Mouse (Mus musculus) small intestine, adult 2 months (tissue): ENCODE measurements around the gene Aff3. TPM values are rescaled to one million over a fixed set of nuclear protein-coding genes. Genes with fewer than 3 reads are reported as not detected.

Experiments used
- H3K27ac ChIP-seq: fragments of 200-500 bp; 2 replicates; pipeline ENCODE4 v1.5.1; 2012; ENCODE audit warnings: low read depth, low read length, control low read depth, inconsistent platforms; ENCODE audit not compliant: insufficient read depth
- H3K27me3 ChIP-seq: fragments of 200-500 bp; 2 replicates; pipeline ENCODE4 v1.6.1; 2012; ENCODE audit warnings: mild to moderate bottlenecking, moderate library complexity, low read length, inconsistent platforms; ENCODE audit not compliant: control insufficient read depth, insufficient read depth
- H3K36me3 ChIP-seq: fragments of 200-500 bp; 2 replicates; pipeline ENCODE4 v1.6.1; 2012; ENCODE audit warnings: mild to moderate bottlenecking, low read length, control low read depth, inconsistent platforms; ENCODE audit not compliant: control insufficient read depth, insufficient read depth
- H3K4me1 ChIP-seq: fragments of 200-500 bp; 2 replicates; pipeline ENCODE4 v1.6.1; 2012; ENCODE audit warnings: low read length, inconsistent platforms, mixed read lengths; ENCODE audit not compliant: control insufficient read depth, insufficient read depth, insufficient read length
- H3K4me3 ChIP-seq: fragments of 200-500 bp; 2 replicates; pipeline ENCODE4 v1.5.1; 2012; ENCODE audit warnings: low read depth, mild to moderate bottlenecking, control low read depth, inconsistent platforms, low read length, moderate library complexity
- CTCF ChIP-seq: fragments of 200-500 bp; IDR thresholded peaks from 2 replicates; pipeline ENCODE4 v1.5.1; 2012; ENCODE audit warnings: low read depth, mild to moderate bottlenecking, control low read depth, inconsistent platforms, low read length, moderate library complexity, mixed read lengths; ENCODE audit not compliant: insufficient replicate concordance, insufficient read length; ENCODE audit errors: extremely low read depth
- POLR2A ChIP-seq: fragments of 200-500 bp; IDR thresholded peaks from 2 replicates; pipeline ENCODE4 v1.6.1; 2012; ENCODE audit warnings: low read depth, mild to moderate bottlenecking, control low read depth, inconsistent platforms, low read length, moderate library complexity
- WGBS: fragments of 180-500 bp; shearing (Covaris S2); methylation state at CpG from one replicate; pipeline ENCODE4 v1.1.7; 2018; 5-methylcytosine and 5-hydroxymethylcytosine counted together
- polyA plus RNA-seq: library from polyadenylated mRNA; depleted of rRNA; stranded (reverse); fragments of >200 nt; gene quantifications from 2 replicates; pipeline ENCODE4 v1.2.3, GENCODE M21; 2012; rRNA removed

Aff3 gene
- polyA plus RNA-seq = 1.2 and 1.5 TPM in 2 replicates

DNA sequence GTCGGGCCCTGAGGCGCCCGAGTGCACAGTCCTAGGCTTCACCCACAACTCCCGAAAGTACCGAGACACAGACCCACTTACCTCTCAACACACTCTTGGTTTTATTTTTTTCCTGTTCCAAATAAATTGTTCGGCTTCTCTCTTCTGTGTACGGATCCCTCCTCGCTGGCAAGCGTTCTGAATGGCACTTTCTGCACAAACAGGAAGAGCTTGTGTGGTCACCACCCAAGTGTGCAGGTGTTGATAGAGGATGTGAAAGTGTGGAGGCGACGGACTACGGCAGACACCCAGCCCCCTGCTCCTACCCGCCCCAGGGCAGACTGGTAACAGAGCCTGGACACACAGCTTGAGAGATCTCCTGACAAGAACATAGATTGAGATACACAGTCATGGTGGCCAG, at the start of gene Aff3:
Gene Aff3 (minus strand): TSS at position 179 of the 400 bp plus-strand sequence.
- 80% methylated on average over 13 of the region's 13 CpGs for WGBS
- TF ChIP-seq POLR2A (no peak), CTCF (no peak)
- no peak within 1 kb of the TSS for H3K27ac ChIP-seq
- peak within 1 kb of the TSS; percentile 46 for H3K4me3 ChIP-seq
- H3K4me1 ChIP-seq = no peaks in the 10 kb centered on the region
- no peaks in the 10 kb centered on the region for H3K36me3 ChIP-seq
- H3K27me3 ChIP-seq = no peaks in the 10 kb centered on the region

DNA sequence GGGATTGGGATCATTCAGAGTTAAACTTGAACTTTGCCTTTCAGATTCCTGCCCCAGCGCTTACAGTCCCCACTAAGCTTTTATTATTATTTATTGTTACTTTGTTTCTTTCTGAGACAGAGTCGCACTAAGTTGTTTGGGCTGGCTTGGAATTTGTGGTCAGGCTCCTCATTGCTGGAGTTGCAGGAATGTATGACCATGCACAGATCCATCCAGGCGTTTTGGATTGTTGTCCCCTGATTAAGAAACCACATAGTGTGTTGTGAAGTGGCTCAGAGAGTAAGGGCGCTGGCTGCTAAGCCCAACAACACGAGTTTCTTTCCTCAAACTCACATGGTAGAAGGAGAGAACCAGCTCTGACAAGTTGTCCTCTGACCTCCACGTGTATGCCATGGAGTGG, 35.9 kb upstream of the Aff3 start:
- 51% methylated on average over 6 of the region's 6 CpGs for WGBS
- H3K36me3 ChIP-seq = no peaks in the 10 kb centered on the region
- no peaks in the 10 kb centered on the region for H3K27me3 ChIP-seq
- TF ChIP-seq POLR2A = no peak
- no peak for TF ChIP-seq CTCF
- H3K4me3 ChIP-seq = no peak overlapping the region
- H3K27ac ChIP-seq = no peak overlapping the region
- H3K4me1 ChIP-seq = no peaks in the 10 kb centered on the region; the same call in 1 of the 2 replicates

DNA sequence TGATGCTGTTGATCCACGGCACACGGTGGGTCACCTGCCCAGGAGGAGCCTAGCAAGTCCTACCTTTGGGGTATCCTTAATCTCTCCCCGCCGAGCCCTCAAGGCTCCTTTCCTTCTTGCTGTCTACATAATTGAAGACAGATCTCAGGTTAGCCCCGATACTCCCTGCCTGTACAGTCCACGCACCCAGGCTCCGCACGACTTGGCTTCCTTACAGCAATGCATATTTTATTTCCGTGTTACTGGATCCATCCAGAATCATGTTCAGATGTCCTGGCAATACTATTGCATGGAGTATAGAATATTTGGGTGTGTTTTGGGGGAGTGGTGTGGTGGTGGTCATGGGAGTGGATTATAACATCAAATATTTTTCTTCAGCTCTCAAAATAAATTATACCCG, 34.5 kb upstream of the Aff3 start:
- Histone ChIP-seq H3K36me3 (no peaks in the 10 kb centered on the region), H3K27ac (no peak overlapping the region), H3K4me1 (no peaks in the 10 kb centered on the region; the same call in 1 of the 2 replicates), H3K4me3 (no peak overlapping the region), H3K27me3 (no peaks in the 10 kb centered on the region)
- TF ChIP-seq CTCF = no peak
- TF ChIP-seq POLR2A = no peak
- 91% methylated on average over 10 of the region's 10 CpGs for WGBS

DNA sequence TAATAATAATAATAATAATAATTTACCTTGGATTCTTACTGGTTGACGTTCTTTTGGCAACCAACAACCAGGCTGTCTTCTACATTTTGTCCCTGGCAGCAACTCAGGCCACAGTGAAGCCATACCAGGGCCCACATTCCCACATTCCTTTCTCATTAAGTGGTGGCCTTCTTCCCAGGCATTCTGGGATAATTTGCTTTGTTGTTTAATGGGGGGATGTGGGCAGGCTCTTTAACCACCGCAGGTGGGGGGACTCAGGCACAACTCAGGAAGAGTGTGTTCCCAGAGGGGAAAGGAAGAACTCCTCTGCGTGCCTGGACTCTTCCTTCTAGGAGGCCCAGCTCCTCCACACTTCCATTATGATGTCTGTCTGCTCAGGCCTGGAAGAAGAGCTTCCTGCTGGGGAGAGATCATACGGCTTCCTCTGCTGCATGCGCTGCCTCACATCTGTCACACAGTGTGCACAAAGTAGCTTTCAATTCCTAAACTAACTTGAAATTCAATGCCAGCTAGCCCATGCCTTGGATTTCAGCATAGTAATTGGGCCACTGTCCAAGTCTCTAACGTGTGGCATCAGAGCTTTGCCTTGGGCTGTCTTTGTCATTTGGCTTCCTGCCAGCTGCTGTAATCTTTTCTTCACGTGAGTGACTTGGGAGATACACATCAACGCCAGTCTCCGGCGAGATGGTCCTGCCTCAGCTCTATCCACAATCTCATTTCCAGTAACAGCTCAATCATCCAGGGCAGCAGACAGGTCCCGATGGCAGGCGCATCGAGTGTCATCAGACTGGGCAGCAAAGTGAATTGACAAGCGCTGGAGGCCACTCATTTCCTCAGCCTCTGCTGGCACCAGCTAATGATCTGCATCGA, 31.3 kb upstream of the Aff3 start:
- H3K4me3 ChIP-seq = no peak overlapping the region
- H3K27ac ChIP-seq = no peak overlapping the region
- no peaks in the 10 kb centered on the region for H3K36me3 ChIP-seq
- 54% methylated on average over 15 of the region's 15 CpGs for WGBS
- no peaks in the 10 kb centered on the region; the same call in 1 of the 2 replicates for H3K4me1 ChIP-seq
- TF ChIP-seq POLR2A (no peak), CTCF (no peak)
- H3K27me3 ChIP-seq = no peaks in the 10 kb centered on the region

DNA sequence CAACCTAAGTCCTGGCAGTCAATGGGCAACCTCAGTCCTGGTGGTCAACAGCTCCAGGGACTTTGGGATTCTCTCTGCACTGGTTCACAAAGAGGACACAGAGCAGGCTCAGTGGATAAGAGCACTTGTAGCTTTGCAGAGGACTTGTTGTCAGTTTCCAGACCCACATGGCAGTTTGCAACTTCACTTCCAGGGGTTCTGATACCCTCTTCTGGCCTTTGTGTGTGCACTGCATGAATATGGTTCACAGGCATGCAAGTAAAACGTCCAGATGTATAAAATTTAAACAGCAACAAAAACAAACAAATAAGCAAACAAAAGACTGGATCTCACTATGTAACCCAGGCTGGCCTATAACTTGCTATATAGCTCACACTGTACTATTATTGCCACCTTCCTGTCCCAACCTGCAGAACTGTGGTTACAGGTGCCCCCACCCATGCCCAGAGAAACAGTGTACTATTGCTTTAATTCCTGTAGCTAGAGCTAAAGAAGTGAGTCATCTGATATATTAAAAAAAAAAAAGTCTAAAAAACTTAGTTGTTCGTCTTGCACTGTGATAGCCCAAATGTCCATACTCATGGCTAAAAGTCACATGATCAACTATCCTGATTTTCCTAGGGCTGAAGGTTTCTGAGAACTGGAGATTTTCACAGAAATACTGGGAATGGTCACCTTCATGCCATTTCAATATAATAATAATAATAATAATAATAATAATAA, 30.5 kb upstream of the Aff3 start:
- no peaks in the 10 kb centered on the region for H3K36me3 ChIP-seq
- no peak overlapping the region for H3K4me3 ChIP-seq
- WGBS = 55% methylated on average over 2 of the region's 2 CpGs
- no peak overlapping the region for H3K27ac ChIP-seq
- TF ChIP-seq CTCF (no peak), POLR2A (no peak)
- no peaks in the 10 kb centered on the region for H3K4me1 ChIP-seq
- no peaks in the 10 kb centered on the region for H3K27me3 ChIP-seq

DNA sequence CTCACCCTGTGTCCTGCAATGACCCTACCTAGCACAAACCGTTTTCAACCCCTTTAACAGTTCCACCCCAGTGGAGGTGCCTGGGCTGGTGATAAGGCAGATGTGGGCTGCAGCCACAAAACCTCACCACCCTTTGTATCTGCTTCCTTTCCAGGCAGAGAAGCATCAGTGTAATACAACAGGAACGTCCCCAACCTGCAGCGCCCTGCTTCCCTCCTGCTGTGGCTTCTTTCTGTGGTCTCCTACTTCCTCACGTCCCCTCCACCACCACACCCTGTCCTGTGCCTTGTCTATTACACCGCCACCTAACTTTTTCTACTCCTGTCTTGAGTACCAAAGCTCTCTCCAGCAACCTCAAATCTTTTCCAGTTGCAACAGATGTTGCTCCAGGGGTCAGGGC, 29.4 kb upstream of the Aff3 start:
- Histone ChIP-seq H3K4me1 (no peaks in the 10 kb centered on the region), H3K36me3 (no peaks in the 10 kb centered on the region), H3K27me3 (no peaks in the 10 kb centered on the region), H3K27ac (no peak overlapping the region), H3K4me3 (no peak overlapping the region)
- TF ChIP-seq CTCF (no peak), POLR2A (no peak)
- WGBS = 58% methylated on average over 5 of the region's 5 CpGs

DNA sequence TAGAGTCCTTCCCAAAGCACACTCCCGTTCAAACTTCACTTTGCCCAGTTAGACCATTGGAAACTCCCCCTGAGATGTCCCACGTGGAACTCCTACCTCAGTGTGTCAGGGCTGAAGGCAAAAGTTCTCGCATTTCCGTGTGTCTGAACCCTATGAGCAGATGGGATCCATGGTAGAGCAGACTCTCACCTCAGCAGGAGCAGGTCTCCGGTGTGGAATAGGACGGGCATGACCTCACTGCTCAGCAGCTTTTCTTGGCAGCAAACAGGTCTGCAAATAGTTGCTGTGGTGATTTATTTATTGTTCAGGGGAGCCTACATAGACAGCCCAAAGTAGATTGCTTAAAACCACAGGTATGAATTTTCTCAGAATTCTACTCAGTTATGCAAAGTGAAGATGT, 25.7 kb upstream of the Aff3 start:
- Histone ChIP-seq H3K36me3 (no peaks in the 10 kb centered on the region), H3K27me3 (no peaks in the 10 kb centered on the region), H3K4me1 (no peaks in the 10 kb centered on the region), H3K27ac (no peak overlapping the region), H3K4me3 (no peak overlapping the region)
- TF ChIP-seq CTCF (no peak), POLR2A (no peak)
- 63% methylated on average over 6 of the region's 6 CpGs for WGBS
